Mouse (Mus musculus): ENCODE data around the gene Ap2a1.
"Not testable (repeated sequence)": the region's sequence is repeated elsewhere in the genome, so short reads cannot be mapped to it uniquely, and the experiment has no call there.

The Ap2a1 gene

DNA sequence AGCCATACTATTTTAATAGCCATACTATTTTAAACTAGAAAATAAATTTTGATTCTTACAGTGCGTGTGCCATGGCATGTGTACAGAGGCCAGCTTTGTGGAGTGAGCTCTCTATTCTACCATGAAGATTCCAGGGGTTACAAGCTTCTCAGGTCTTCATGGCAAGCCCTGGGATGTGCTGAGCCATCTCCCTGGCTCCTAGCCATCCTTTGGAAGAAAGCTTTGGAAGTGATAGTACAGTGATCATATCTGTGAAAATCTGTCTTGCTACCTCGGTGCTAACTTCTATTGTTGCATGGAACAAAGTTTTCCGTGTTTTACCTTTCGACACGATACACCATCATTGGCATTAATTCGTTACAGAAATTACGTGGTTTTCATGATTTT, 34.1 kb downstream of the Ap2a1 start:
- no peak for DNase-seq (ENCODE audit: low spot score in 2 of 2)

DNA sequence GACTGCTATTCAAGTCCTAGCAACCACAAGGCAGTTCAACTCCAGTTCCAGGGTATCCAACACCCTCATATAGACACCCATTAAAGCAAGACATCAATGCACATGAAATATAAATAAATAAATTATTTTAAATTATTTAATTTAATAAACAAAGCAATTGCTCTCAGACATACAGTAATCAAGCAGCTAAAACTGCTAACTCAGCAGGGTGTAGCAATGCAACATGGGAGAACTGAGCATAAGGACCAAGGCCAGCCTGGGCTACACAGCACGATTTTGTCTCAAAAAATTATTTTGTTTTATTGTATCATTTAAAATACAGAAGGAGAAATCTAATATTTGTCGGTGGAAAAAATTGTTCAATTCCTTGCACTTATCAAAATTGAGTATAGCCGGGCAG, 35.1 kb downstream of the Ap2a1 start:
- no peak for DNase-seq (ENCODE audit: low spot score in 2 of 2)

DNA sequence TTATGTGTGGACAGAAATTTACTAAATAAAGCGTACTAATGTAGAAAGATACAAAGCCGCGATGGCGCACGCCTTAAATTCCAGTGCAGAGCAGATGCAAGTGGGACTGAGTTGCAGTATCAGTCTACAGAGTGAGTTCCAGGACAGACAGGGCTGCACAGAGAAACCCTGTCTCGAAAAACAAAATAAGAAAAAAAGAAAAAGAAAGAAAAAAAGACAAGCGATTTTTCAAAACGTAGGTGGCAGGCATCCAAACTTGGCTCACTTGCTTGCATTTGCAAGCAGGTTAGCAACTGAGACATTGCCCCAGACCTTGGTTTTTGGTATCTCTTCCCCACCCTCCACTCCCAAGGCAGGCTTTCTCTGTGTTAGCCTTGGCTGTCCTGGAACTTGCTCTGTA, 36.1 kb downstream of the Ap2a1 start:
- DNase-seq (ENCODE audit: low spot score in 2 of 2) = no peak

DNA sequence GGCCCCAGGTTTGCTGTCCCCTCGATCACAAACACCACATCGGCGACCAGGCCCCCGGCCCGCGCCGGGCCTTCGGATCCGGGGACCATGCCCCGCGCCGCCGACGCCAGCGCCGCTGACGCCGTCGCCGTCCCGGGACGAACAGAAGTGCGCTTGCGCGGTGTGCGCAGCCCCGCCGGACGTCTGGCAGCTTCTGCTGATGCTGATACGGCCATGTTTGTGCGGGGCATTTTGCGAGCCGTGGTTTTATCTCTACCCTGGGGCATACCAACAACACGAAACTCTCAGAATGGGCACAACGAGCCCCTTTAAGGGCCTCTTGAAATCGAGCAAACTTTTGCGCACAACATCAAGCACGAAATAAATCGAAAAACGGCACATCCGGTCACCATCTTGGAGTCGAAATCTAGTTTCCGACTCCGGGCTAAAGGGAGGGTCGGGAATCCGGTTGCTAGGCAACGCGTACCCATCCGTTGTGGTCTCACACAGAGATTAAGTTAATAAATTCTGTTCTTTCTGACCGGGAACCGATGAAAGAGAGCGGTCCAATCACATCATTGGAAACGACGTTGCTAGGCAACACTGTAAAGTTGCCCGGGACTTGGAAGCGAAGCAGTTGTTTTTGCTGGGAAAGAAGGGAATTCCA, 36.9 kb downstream of the Ap2a1 start, which contains the start of gene Med25:
TSS of gene Med25 (minus strand) at position 437 of the 646 bp plus-strand sequence.
- peak; percentile 85 to 87 for DNase-seq (ENCODE audit: low spot score in 2 of 2)

DNA sequence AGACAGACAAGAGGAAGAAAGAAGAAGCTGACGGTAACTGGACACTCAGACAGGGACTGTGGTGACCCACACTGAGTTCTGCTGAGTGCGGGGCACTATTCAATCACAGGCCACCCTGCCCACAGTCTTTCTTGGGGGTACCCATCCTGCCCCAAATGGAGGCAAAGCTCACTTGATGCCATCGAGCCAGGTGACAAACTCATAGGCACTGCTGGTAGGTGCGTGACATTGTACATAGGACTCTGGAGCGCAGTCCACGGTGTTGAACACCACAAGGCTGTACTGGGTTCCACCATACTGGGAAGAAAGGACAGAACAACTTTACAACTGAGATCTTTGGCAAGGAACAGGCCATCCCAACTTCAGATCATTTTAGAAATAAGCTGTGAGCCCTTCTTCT, 37.7 kb downstream of the Ap2a1 start:
- DNase-seq (ENCODE audit: low spot score in 2 of 2) = no peak

DNA sequence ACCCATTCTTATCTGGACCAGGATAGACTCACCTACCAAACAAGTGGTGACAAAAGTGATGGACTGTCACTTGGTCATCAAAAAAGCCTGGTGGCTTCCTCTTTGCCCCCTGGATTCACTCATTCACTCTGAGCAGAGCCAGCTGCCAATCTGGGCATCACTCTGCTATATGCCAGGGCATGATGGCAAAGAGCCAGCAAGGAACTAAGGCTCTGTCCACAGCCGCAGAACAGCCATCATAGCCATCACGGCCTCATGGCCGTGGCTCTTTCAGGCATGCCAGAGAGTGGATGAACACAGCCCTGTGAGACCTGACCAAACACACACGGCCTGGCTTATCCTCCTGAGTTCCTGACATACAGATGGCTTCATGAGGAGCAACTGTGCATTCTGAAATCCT, 38.6 kb downstream of the Ap2a1 start:
- DNase-seq (ENCODE audit: low spot score in 2 of 2) = no peak

DNA sequence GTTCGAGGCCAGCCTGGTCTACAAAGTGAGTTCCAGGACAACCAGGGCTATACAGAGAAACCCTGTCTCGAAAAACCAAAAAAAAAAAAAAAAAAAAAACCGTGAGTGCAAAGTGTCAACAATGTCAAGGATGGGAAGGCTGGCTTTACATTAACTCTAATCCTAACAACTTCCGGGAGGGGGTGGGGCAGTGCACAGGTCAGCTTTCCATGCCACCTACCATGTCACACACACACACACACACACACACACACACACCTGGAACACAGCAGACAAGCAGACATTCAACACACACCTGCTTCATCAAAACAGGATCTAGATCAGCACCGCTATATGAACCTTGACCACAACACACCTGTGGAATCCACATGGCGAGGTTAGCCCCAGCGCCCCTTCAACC, 39.1 kb downstream of the Ap2a1 start:
- no peak for DNase-seq (ENCODE audit: low spot score in 2 of 2)

DNA sequence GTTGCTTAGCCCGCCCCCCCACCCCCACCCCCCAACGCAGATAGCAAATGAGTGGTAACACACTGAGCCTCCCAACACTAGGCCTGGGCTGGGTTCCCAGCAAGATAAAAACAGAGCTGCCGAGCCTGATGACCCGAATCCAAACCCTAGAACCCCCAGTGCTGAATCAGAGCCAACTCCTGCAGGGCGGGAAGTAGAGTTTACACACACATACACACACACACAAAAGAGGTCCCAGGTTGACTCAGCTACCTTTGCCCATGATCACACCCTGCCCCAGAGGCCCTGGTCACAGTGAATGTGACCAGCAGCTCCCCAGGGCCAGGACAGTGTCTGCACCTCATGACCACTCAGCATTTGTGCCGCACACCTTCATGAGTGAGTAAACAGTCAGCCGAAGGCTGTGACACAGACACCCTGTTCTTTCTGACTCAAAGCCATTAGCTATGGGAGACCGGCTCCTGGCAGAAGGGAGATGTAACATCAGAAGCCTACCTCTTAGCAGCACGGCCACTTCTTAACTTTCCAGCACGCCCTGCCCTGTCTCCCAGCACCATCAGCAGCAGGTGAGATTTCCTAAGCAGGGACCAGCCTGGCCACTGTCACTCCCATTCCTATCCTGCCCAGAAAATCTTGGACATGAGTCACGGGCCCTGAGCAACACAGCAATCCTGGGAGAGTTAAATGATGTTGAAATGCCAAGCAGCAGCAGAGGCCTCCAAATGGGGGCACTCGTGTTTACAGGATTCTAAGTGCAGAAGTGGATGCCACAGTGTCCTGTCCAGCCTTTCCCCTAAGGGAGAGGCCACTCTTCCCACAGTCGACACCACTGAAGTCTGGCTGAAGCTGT, 40.8 kb downstream of the Ap2a1 start:
- no peak for DNase-seq (ENCODE audit: low spot score in 2 of 2)

DNA sequence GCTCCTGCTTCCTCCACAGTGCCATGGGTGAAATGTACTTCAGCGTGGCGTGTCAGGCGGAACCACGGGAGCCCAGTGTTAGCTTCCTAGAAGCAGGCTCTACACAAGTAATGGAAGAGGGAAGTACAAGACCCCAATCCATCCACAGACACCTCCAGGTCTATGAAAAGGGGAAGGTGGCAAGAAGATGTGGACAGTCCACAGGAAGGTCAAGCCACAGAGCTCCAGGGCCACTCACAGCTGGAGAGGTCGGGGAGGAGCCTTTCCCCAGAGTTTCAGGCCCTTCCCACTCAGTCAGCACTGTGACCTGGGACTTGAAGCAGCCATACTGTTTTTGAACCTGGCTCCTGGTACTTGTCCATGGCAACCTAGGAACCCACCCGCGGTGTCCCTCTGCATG, 42.3 kb downstream of the Ap2a1 start:
- DNase-seq (ENCODE audit: low spot score in 2 of 2) = no peak

DNA sequence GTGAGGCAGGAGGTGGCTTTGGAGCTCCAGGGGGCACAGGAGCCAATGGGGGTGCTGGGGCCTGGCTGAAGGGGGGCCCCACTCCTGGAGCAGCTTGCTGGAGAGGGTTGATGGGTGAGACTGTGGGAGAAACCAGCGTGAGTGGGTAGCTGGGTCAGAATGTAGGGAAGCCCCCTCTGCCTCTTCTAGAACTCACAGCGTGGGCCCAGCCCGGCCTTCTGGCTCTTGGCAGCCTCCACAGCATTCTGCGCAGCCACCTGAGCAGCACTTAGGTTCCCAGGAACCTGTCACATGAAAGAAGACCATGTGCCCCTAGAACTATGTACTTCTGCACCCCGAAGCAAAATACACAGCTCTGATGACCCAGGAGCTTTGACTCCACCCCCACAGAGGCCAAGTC, 44.7 kb downstream of the Ap2a1 start:
- DNase-seq (ENCODE audit: low spot score in 2 of 2) = no peak

DNA sequence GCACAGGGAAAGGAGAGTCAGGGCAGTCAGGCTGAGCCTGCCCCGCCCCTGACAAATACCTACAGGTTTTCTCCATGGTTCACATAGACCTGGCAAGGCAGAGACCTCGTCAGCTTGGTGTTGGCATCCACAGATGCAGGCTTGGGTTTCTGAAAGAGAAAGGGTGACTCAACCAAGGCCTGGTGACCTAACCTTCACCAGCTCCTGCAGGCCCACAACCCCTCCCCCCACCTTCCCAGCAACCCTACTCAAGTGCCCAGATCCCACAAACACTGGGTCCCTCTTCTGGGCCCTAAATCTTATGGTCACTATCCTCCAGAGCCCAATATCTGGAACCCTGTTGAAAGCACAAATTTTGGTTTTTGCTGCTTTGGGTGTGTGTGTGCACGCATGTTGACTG, 46.3 kb downstream of the Ap2a1 start:
- DNase-seq (ENCODE audit: low spot score in 2 of 2) = no peak

DNA sequence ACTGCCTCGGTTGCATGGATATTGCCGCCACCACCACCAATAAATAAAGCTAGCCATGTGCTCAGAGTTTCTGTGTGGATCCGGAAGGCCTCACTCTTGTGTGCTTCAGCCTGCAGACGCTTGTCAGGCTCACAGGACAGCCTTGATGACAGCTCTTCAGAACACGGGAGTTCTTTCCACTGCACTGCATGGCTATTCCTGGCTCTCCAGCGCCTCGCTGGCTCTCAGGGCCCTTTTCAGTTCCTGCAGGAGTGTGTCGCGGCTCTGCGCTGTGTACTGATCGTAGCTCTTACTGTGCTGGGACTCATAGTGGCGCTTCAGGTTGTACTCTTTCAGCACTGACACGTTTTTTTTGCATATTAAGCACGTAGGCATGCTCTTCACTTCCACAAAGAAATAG, 51.5 kb downstream of the Ap2a1 start:
- no peak for DNase-seq (ENCODE audit: low spot score in 2 of 2)

DNA sequence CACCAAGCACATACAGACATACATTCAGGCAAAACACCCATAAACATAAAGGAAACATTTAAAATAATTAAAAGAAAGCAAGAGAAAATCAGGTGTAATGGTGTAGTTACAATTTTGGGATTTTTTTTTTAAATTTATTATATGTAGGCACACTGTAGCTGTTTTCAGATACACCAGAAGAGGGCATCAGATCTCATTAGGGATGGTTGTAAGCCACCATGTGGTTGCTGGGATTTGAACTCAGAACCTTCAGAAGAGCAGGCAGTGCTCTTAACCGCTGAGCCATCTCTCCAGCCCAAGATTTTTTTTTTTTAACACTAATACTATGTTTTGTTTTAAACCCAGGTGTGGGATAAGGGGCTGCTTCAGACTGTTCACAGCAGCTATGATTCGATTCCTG, 57.5 kb downstream of the Ap2a1 start:
- DNase-seq (ENCODE audit: low spot score in 2 of 2) = not testable (repeated sequence)

DNA sequence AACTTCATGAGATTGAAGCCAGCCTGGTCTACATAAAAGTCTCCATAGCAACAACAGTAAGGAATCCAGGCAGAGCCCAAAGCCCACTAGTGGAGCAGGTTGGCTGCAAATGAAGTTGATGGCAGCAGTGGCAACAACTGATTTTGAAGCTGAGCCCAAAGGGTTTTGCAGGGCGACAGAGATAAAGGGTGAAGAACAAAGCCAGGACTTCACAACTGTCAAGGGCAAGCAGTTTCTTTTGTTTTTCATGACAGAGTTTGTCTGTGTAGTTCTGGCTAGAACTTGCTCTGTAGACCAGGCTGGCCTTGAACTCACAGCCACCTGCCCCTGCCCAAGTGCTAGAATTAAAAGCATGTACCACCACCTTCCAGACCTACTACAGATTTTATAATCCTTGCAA, 58.1 kb downstream of the Ap2a1 start:
- no peak for DNase-seq (ENCODE audit: low spot score in 2 of 2)

DNA sequence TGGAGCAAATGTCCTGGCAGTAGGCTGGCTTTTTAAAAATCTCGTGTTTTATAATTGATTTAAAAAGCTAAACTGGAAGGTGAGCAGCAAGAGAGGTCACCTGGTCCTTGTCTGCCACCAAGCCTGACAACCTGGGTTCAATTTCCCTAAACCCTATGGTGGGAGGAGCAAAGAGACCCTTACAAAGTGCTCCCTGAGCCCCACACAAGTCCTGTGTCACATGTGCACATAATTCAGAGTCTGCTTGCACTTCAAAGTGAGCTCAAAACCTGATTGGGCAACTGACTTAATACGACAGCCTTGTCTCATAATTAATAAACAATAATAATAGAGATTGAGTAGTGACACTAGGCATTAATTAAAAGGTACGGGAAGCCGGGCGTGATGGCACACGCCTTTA, 58.7 kb downstream of the Ap2a1 start:
- DNase-seq (ENCODE audit: low spot score in 2 of 2) = no peak

DNA sequence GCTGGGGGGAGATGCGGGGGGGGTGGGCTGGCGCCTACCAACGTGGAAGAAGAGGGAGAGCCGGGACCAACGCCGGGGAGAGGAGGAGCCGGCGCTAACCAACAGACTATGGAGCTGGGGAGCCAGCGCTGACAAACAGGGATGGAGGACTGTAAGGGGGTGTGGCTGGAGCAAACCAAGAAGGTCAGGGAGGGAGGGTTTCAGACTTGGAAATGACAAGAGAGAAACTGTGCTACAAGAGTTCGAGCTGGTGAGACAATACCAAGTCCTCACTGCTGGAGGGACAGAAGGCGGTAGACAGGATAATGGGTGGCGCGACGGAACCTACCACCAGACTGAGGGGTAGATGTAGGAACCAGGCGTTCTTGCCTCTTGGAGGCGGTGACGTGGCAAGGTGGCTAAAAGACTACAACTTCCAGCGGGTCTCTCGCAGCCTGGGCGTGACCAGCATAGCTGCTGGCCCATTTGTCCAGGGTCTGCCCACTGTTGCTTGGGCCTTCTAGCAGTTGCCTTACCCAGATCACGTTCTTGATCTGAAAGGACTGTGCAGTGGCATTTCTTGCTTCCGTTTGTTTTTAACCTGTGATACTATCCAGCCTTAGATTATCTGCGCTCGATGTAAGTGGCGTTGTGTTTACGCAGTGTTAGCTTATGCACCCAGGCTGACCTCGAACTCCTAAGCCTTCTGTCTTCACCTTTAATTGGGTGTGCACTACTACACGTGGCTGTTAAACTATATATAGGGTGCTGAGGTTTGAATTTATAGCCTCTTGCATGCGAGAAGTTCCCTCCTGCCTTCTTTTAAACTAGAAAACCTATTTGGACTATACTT, 59.4 kb downstream of the Ap2a1 start, which contains the start of gene Ptov1:
TSS of gene Ptov1 (minus strand) at position 92 of the 832 bp plus-strand sequence.
- peak; percentile 67 to 79 for DNase-seq (ENCODE audit: low spot score in 2 of 2)

DNA sequence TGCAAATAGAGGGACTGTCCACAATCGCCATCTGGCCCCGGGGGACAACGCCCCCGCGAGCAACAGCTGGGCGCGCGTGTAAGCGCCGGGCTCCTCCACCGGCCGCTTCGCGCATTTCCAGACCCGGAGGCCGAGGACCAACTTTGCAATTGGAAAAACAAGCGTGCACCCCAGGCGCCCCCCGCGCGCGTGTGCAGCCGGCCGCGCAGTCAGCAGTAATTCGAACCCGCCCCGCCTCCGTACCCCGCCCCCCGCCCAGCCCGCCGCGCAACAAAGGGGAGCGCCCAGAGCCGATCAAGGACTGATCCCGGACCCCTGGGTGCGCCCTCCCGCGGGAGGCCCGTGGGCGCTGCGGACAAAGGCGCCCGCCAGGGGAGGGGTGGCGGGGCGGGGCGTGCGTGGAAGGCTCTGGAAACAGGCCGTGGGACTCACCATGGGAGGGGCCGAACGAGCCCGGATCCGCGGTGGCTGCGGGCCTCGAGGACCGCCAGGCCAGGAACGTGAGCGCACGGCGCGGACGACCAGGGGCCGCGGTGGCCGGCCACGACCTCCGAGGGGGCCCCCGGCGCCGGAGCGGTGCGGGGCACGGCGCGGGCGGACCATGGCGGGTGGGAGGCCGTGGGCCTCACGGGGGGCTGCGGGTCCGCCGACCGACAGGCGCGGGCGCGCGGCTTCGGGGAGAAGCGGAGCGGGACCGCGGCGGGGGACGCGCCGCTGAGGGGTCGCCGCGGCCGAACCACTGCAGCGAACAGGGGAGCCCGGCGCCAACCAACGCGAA, 60.2 kb downstream of the Ap2a1 start:
- no peak for DNase-seq (ENCODE audit: low spot score in 2 of 2)

DNA sequence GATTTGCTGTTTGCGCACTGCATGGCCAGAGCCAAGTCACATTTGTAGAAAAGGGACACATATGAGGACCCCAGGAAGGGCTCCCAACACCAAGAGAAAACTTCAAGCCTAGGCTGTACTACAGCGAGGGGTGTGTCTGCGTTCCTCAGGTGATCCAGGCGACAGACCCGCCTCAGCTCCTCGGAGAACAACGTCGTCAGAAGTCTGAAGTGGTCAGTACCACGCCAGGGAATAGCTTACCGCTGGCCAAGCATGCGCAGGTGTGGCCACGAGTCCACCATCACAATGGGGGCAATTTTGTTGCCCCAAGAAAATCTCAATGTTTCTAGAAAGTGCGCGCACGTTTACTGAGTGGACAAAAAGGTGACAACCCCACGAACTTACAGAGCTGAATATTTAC, 60.8 kb downstream of the Ap2a1 start:
- DNase-seq (ENCODE audit: low spot score in 2 of 2) = no peak

DNA sequence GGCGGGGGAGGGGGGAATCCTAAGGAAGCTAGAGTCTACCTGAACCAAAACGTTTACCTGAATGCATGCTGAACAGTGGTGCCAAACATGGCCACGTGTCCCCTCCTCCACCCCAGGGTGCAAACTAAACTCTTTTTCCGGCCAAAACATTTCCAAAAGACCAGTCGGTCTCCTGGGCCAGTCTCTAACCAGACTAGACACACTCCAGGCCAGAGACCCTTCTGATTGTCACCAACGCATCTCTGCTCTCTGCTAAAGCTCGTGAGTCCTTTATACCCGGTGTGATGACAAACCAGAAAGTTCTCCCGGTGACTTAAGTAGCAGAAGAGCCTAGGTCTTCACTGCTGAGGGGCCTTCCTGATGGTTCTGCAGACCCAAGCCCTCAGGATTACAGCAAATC, 61.5 kb downstream of the Ap2a1 start:
- DNase-seq (ENCODE audit: low spot score in 2 of 2) = no peak

DNA sequence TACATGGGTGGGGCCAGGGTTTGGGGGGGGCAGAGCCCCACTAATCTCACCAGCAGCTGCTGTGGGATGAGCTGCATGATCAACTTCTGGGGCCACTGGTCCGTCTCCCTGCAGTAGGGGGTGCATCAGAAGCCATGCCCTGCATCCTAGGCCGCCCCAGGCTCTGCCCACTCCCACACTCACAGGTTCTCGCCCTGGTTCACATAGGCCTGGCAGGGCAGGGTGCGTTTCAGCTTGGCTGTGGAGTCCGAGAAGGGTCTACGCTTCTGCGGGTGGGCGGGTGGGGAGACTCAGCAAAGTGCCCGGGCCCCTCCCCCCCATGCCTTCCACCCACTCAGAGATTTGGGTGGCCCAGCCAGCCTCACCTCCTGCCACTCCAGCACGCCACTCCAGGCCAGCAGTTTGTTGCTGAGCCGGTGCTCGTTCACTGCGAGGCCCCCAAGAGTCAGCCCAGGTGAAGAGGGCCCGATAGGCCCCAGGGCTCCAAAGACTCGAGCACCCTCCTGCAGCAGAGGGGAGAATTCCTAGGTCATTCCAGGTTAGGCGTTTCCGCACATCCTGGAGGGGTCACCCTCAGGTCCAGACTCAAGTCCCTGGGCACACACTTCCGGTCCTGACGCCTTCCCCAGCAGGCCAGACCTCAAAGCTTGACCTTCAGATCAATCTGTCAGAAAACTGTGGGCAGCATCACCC, 62.1 kb downstream of the Ap2a1 start:
- DNase-seq (ENCODE audit: low spot score in 2 of 2) = no peak

Measured in natural killer cell, adult 2 months (primary cell).